Mouse (Mus musculus) embryo, embryonic 11 days (tissue): ENCODE results near the gene Cd84.
"Not testable (repeated sequence)": the region's sequence is repeated elsewhere in the genome, so short reads cannot be mapped to it uniquely, and the experiment has no call there.

Experiments
- DNase-seq: peaks from one replicate; pipeline ENCODE4 v3.0.0-alpha.2; 2015

Gene Cd84

GRCm38 (mm10) chr1:171839488-171839887 is at the start of gene Cd84:
Gene Cd84 (plus strand): TSS chr1:171839697.
- no peak for DNase-seq

- DNase-seq: no peak
These were observed 48.0 kb upstream of the Cd84 start for GRCm38 (mm10) chr1:171791491-171791890.

- no peak for DNase-seq
These were observed 43.3 kb upstream of the Cd84 start for GRCm38 (mm10) chr1:171796185-171796584.

GRCm38 (mm10) chr1:171797840-171798239 is 41.7 kb upstream of the Cd84 start:
- no peak for DNase-seq

GRCm38 (mm10) chr1:171799648-171800047 is 39.8 kb upstream of the Cd84 start:
- DNase-seq: no peak

- DNase-seq: not testable (repeated sequence)
These were observed 28.4 kb upstream of the Cd84 start for GRCm38 (mm10) chr1:171811048-171811447.

GRCm38 (mm10) chr1:171815545-171816439 is 23.7 kb upstream of the Cd84 start:
- peak; percentile 81 for DNase-seq

- no peak for DNase-seq
These were observed 22.5 kb upstream of the Cd84 start for GRCm38 (mm10) chr1:171816991-171817390.

- DNase-seq: no peak
These were observed 18.2 kb upstream of the Cd84 start for GRCm38 (mm10) chr1:171821331-171821730.

- peak; percentile 26 for DNase-seq
These were observed 14.0 kb upstream of the Cd84 start for GRCm38 (mm10) chr1:171825462-171825861.

GRCm38 (mm10) chr1:171826164-171826563 is 13.3 kb upstream of the Cd84 start:
- DNase-seq: peak; percentile 47

- peak; percentile 7 for DNase-seq
These were observed 11.8 kb upstream of the Cd84 start for GRCm38 (mm10) chr1:171827674-171828073.

- DNase-seq: no peak
These were observed 1.0 kb downstream of the Cd84 start for GRCm38 (mm10) chr1:171840450-171841023.

- no peak for DNase-seq
These were observed 5.7 kb downstream of the Cd84 start for GRCm38 (mm10) chr1:171845035-171845754.

- DNase-seq: no peak
These were observed 8.7 kb downstream of the Cd84 start for GRCm38 (mm10) chr1:171848201-171848600.

- no peak for DNase-seq
These were observed 9.3 kb downstream of the Cd84 start for GRCm38 (mm10) chr1:171848757-171849156.

GRCm38 (mm10) chr1:171849454-171849853 is 10.0 kb downstream of the Cd84 start:
- no peak for DNase-seq

GRCm38 (mm10) chr1:171865467-171865866 is 26.0 kb downstream of the Cd84 start:
- no peak for DNase-seq

GRCm38 (mm10) chr1:171886989-171887388 is 47.5 kb downstream of the Cd84 start:
- DNase-seq: no peak

GRCm38 (mm10) chr1:171895364-171895763 is 55.9 kb downstream of the Cd84 start, which contains the start of gene Gm10521:
Gene Gm10521 (plus strand): TSS chr1:171895664.
- not testable (repeated sequence) for DNase-seq

GRCm38 (mm10) chr1:171904011-171904410 is 64.5 kb downstream of the Cd84 start:
- no peak for DNase-seq

GRCm38 (mm10) chr1:171915638-171916458 is 76.4 kb downstream of the Cd84 start:
- DNase-seq: no peak
